Mouse (Mus musculus) embryonic facial prominence, embryonic 14.5 days (tissue): ENCODE measurements around the gene Ptpn11. TPM values are rescaled to one million over a fixed set of nuclear protein-coding genes. Genes with fewer than 3 reads are reported as not detected.
A peak's percentile ranks its signal among the peaks of the same experiment; 100 is the strongest.

ENCODE experiments used
- ATAC-seq: fragments of 200-750 bp; cut with Nextera tagmentation; 2 replicates; pipeline ENCODE4 v1.8.0; 2017; ENCODE audit warnings: low read depth, moderate number of reproducible peaks, moderate TSS enrichment
- DNase-seq: peaks from one replicate; pipeline ENCODE4 v3.0.0-alpha.2; 2015; ENCODE audit warnings: low spot score
- H3K27ac ChIP-seq: fragments of 300-500 bp; sonication (generic); replicated peaks from 2 replicates; pipeline ENCODE4 v1.5.1; 2014; ENCODE audit warnings: low read depth, mild to moderate bottlenecking, low read length, moderate library complexity
- H3K27me3 ChIP-seq: fragments of 300-500 bp; sonication (generic); replicated peaks from 2 replicates; pipeline ENCODE4 v1.6.1; 2014; ENCODE audit warnings: low read length; ENCODE audit not compliant: control insufficient read depth, insufficient read depth
- H3K36me3 ChIP-seq: fragments of 300-500 bp; sonication (generic); 2 replicates; pipeline ENCODE4 v1.6.1; 2014; ENCODE audit warnings: low read length, mixed read lengths; ENCODE audit not compliant: control insufficient read depth, insufficient read depth
- H3K4me1 ChIP-seq: fragments of 300-500 bp; sonication (generic); 2 replicates; pipeline ENCODE4 v1.6.1; 2014; ENCODE audit warnings: antibody characterized with exemption, low read length; ENCODE audit not compliant: control insufficient read depth, insufficient read depth
- H3K4me2 ChIP-seq: fragments of 300-500 bp; sonication (generic); 2 replicates; pipeline ENCODE4 v1.6.1; 2014; ENCODE audit warnings: low read depth, mild to moderate bottlenecking, low read length, moderate library complexity, mixed read lengths
- H3K4me3 ChIP-seq: fragments of 300-500 bp; sonication (generic); 2 replicates; pipeline ENCODE4 v1.5.1; 2014; ENCODE audit warnings: low read depth, mild to moderate bottlenecking, low read length
- H3K9ac ChIP-seq: fragments of 300-500 bp; sonication (generic); 2 replicates; pipeline ENCODE4 v1.6.1; 2014; ENCODE audit warnings: low read depth, mild to moderate bottlenecking, low read length, moderate library complexity, mixed read lengths
- H3K9me3 ChIP-seq: fragments of 300-500 bp; sonication (generic); 2 replicates; pipeline ENCODE4 v1.6.1; 2016; ENCODE audit warnings: low read length; ENCODE audit not compliant: control insufficient read depth
- WGBS: fragments of 180-500 bp; shearing (Covaris S2); extraction: QIAGEN DNeasy Blood & Tissue Kit; methylation state at CpG from one replicate; pipeline ENCODE4 v1.1.7; 2014; 5-methylcytosine and 5-hydroxymethylcytosine counted together
- polyA plus RNA-seq: library from polyadenylated mRNA; unstranded; fragments of >200 nt; fragmentation: Nextera tagmentation; extraction: Ambion mirVana; gene quantifications from 2 replicates; pipeline ENCODE4 v1.2.1, GENCODE M21; 2014

Gene Ptpn11
- polyA plus RNA-seq, 1 experiment from 2014 or later: 25.8 TPM

- Histone ChIP-seq H3K27ac (no peak overlapping the region), H3K4me2 (no peak overlapping the region), H3K36me3 (no peaks in the 10 kb centered on the region), H3K9me3 (no peaks in the 10 kb centered on the region), H3K9ac (no peak overlapping the region), H3K4me1 (no peaks in the 10 kb centered on the region), H3K4me3 (no peak overlapping the region), H3K27me3 (no peaks in the 10 kb centered on the region)
- no peak for DNase-seq
- WGBS: 54% methylated on average over 5 of the region's 5 CpGs
- no peak for ATAC-seq
Measured at GRCm38 (mm10) chr5:121112390-121112789, 78.8 kb downstream of the Ptpn11 start.

GRCm38 (mm10) chr5:121111106-121111915, 79.9 kb downstream of the Ptpn11 start:
- WGBS: 73% methylated on average over 18 of the region's 18 CpGs
- H3K9ac ChIP-seq: no peak overlapping the region
- no peak overlapping the region for H3K4me3 ChIP-seq

GRCm38 (mm10) chr5:121109185-121109584, 82.0 kb downstream of the Ptpn11 start:
- Histone ChIP-seq H3K4me2 (no peak overlapping the region), H3K27me3 (no peaks in the 10 kb centered on the region), H3K4me3 (no peak overlapping the region), H3K9ac (no peak overlapping the region), H3K27ac (no peak overlapping the region), H3K9me3 (no peaks in the 10 kb centered on the region), H3K4me1 (no peaks in the 10 kb centered on the region), H3K36me3 (no peaks in the 10 kb centered on the region)
- DNase-seq (no peak), ATAC-seq (no peak)
- WGBS: 75% methylated on average over 6 of the region's 7 CpGs

More at GRCm38 (mm10) chr5:121111106-121111915, 79.9 kb downstream of the Ptpn11 start:
- DNase-seq (peak; percentile 62), ATAC-seq (peak; percentile 69)
- H3K4me2 ChIP-seq: no peak overlapping the region
- H3K9me3 ChIP-seq: no peaks in the 10 kb centered on the region
- H3K27me3 ChIP-seq: no peaks in the 10 kb centered on the region
- no peaks in the 10 kb centered on the region for H3K36me3 ChIP-seq
- no peak overlapping the region for H3K27ac ChIP-seq
- H3K4me1 ChIP-seq: no peaks in the 10 kb centered on the region

GRCm38 (mm10) chr5:121106913-121107312, 84.3 kb downstream of the Ptpn11 start:
- Histone ChIP-seq H3K27ac (no peak overlapping the region), H3K9ac (no peak overlapping the region), H3K27me3 (no peaks in the 10 kb centered on the region), H3K4me1 (no peaks in the 10 kb centered on the region), H3K9me3 (no peaks in the 10 kb centered on the region), H3K4me3 (no peak overlapping the region), H3K36me3 (no peaks in the 10 kb centered on the region), H3K4me2 (no peak overlapping the region)
- ATAC-seq: no peak
- DNase-seq: no peak
- WGBS: 83% methylated on average over 3 of the region's 3 CpGs

GRCm38 (mm10) chr5:121100886-121101580, 90.2 kb downstream of the Ptpn11 start:
- 76% methylated on average over 9 of the region's 9 CpGs for WGBS
- Histone ChIP-seq H3K4me1 (no peaks in the 10 kb centered on the region), H3K4me3 (no peak overlapping the region), H3K9me3 (no peaks in the 10 kb centered on the region), H3K36me3 (no peaks in the 10 kb centered on the region), H3K9ac (no peak overlapping the region), H3K27ac (no peak overlapping the region), H3K27me3 (no peaks in the 10 kb centered on the region), H3K4me2 (no peak overlapping the region)
- no peak for ATAC-seq
- no peak for DNase-seq

- Histone ChIP-seq H3K9me3 (no peaks in the 10 kb centered on the region), H3K27me3 (no peaks in the 10 kb centered on the region), H3K36me3 (no peaks in the 10 kb centered on the region), H3K4me3 (no peak overlapping the region), H3K4me2 (no peak overlapping the region), H3K27ac (no peak overlapping the region), H3K4me1 (no peaks in the 10 kb centered on the region), H3K9ac (no peak overlapping the region)
- ATAC-seq (no peak), DNase-seq (no peak)
- WGBS: 74% methylated on average over 2 of the region's 2 CpGs
Measured at GRCm38 (mm10) chr5:121100095-121100494, 91.1 kb downstream of the Ptpn11 start.

GRCm38 (mm10) chr5:121097970-121098369, 93.2 kb downstream of the Ptpn11 start:
- Histone ChIP-seq H3K4me2 (no peak overlapping the region), H3K36me3 (no peaks in the 10 kb centered on the region), H3K4me3 (no peak overlapping the region), H3K9me3 (no peaks in the 10 kb centered on the region), H3K27me3 (no peaks in the 10 kb centered on the region), H3K27ac (no peak overlapping the region), H3K4me1 (no peaks in the 10 kb centered on the region), H3K9ac (no peak overlapping the region)
- DNase-seq: no peak
- no peak for ATAC-seq
- 80% methylated on average over 4 of the region's 4 CpGs for WGBS

- WGBS: 85% methylated on average over 5 of the region's 5 CpGs
- no peak overlapping the region for H3K4me3 ChIP-seq
- no peak for DNase-seq
- no peaks in the 10 kb centered on the region for H3K36me3 ChIP-seq
- H3K27ac ChIP-seq: no peak overlapping the region
- H3K27me3 ChIP-seq: no peaks in the 10 kb centered on the region
- H3K4me1 ChIP-seq: no peaks in the 10 kb centered on the region
- H3K4me2 ChIP-seq: no peak overlapping the region
- no peak for ATAC-seq
- no peaks in the 10 kb centered on the region for H3K9me3 ChIP-seq
- no peak overlapping the region for H3K9ac ChIP-seq
Measured at GRCm38 (mm10) chr5:121096744-121097143, 94.5 kb downstream of the Ptpn11 start.
